Mouse (Mus musculus) bone marrow, adult 2 months (tissue): ENCODE results near the gene Nipsnap2. TPM values are rescaled to one million over a fixed set of nuclear protein-coding genes. Genes with fewer than 3 reads are reported as not detected.

ENCODE experiments used
- H3K27ac ChIP-seq: fragments of 200-500 bp; 2 replicates; pipeline ENCODE4 v1.5.1; 2012; ENCODE audit warnings: low read depth, mild to moderate bottlenecking, control low read depth, inconsistent platforms, low read length; ENCODE audit not compliant: control insufficient read depth, poor library complexity, insufficient read depth
- H3K4me1 ChIP-seq: fragments of 200-500 bp; 2 replicates; pipeline ENCODE4 v1.6.1; 2011; ENCODE audit warnings: low read length; ENCODE audit not compliant: control insufficient read depth, insufficient read depth
- H3K4me3 ChIP-seq: fragments of 200-500 bp; replicated peaks from 2 replicates; pipeline ENCODE3; 2011; ENCODE audit warnings: mild to moderate bottlenecking, low read depth, low read length, control low read depth; ENCODE audit not compliant: control insufficient read depth
- CTCF ChIP-seq: fragments of 200-500 bp; IDR thresholded peaks from 2 replicates; pipeline ENCODE4 v1.5.1; 2011; ENCODE audit warnings: low read length, control low read depth; ENCODE audit not compliant: control insufficient read depth, insufficient read depth
- POLR2A ChIP-seq: fragments of 200-500 bp; IDR thresholded peaks from 2 replicates; pipeline ENCODE4 v1.6.1; 2011; ENCODE audit warnings: low read depth, mild to moderate bottlenecking, control low read depth, low read length, borderline replicate concordance; ENCODE audit not compliant: control insufficient read depth
- WGBS: fragments of 180-500 bp; shearing (Covaris S2); methylation state at CpG from one replicate; pipeline ENCODE4 v1.1.7; 2018; 5-methylcytosine and 5-hydroxymethylcytosine counted together
- polyA plus RNA-seq: library from polyadenylated mRNA; stranded (reverse); fragments of >200 nt; gene quantifications from 2 replicates; pipeline ENCODE4 v1.2.4, GENCODE M21; 2011; ENCODE audit warnings: low replicate concordance; ENCODE audit not compliant: missing spikeins, insufficient read depth, insufficient read length

Nipsnap2 gene
- polyA plus RNA-seq, 1 experiment: 24.9 TPM

DNA sequence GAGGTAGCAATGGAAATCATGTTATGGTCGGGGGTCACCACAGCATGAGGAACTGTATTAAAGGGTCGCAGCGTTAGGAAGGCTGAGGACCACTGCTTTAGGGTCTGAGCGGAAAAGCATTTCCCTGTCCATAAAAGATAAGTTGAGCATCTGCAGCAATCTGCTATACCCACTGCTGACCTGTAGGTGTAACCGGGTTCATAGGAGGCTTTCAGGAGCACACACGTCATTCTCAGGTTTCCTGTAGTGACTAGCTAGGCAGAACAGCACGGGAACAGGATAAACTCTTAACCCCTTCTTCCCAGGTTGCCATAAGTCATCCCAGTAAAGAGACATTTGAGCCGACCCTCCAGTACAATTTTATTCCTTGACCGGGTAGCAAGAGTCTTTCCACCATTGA lies 7.8 kb upstream of the Nipsnap2 start:
- TF ChIP-seq POLR2A (no peak), CTCF (no peak)
- H3K4me3 ChIP-seq: no peak overlapping the region
- WGBS: 79% methylated on average over 9 of the region's 9 CpGs
- H3K27ac ChIP-seq: no peak overlapping the region
- no peaks in the 10 kb centered on the region; the same call in 1 of the 2 replicates for H3K4me1 ChIP-seq

DNA sequence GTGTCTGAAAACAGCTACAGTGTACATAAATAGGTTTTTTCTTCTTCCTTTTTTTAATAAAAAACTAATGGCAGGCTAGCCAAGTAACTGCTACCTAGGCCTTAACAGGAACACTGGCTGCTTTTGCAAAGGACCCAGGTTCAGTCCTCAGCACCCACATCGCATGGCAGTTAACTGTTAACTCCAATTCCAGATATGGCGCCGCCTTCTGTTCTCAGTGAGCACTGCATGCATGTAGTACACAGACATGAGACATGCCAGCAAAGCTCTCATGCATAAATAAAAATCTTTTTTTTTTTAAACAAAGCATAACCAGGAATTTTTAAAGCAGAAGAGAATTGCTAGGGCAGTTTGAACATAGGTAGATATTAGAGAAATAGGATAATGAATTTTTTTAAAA lies 4.7 kb upstream of the Nipsnap2 start:
- 90% methylated on average over 3 of the region's 3 CpGs for WGBS
- Histone ChIP-seq H3K27ac (no peak overlapping the region), H3K4me1 (peaks cover 2% of the 10 kb centered on the region), H3K4me3 (no peak overlapping the region)
- TF ChIP-seq CTCF (no peak), POLR2A (no peak)

DNA sequence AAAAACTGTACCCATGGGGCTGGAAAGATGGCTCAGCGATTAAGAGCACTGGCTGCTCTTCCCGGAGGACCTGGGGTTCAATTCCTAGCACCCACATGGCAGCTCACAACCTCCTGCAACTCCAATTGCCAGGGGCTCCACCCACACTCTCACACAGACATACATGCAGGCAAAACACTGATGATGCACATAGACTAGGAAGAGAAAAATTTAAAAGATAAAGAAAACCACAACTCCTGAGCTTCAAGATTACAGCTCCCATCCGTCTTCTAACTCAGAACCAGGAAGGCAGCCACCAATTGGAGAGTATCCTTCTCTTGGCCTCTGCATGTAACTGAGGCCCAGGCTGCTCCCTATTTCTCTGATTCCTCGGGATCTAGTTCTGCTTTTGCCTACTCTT lies 595 bp upstream of the Nipsnap2 start:
- WGBS: 24% methylated on average over 4 of the region's 4 CpGs
- TF ChIP-seq POLR2A: no peak
- no peak for TF ChIP-seq CTCF
- Histone ChIP-seq H3K27ac (no peak overlapping the region), H3K4me1 (peaks cover 2% of the 10 kb centered on the region), H3K4me3 (no peak overlapping the region)

DNA sequence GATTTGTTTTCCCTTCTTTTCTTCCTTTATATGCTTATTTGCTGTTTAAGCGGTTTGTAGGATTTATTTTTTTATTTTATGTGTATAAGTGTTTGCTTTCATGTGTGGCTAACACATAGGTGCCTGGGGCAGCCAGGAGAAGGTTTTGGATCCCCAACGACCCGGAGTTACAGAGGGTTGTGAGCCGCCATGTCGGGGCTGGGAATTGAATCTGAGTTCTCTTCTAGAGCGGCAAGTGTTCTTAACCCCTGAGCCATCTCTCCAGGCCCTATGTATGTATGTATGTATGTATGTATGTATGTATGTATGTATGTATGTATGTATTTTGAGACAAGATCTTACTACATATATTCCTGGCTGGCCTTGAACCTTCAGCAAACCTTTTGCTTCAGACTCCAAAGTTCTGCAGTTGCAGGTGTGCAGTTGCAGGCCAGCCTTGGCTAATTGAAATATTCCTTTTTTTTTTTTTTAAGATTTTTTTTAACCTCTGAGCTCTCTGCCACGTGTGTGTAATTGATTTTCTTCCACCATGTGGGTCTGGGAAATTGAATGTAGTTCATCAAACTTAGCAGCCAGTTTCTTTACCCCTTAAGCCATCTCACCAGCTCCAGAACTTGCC lies 1.0 kb downstream of the Nipsnap2 start:
- WGBS: 21% methylated on average over 7 of the region's 7 CpGs
- Histone ChIP-seq H3K4me3 (peak overlapping the region; percentile 69), H3K4me1 (peaks cover 5% of the 10 kb centered on the region), H3K27ac (no peak overlapping the region)
- no peak for TF ChIP-seq CTCF

DNA sequence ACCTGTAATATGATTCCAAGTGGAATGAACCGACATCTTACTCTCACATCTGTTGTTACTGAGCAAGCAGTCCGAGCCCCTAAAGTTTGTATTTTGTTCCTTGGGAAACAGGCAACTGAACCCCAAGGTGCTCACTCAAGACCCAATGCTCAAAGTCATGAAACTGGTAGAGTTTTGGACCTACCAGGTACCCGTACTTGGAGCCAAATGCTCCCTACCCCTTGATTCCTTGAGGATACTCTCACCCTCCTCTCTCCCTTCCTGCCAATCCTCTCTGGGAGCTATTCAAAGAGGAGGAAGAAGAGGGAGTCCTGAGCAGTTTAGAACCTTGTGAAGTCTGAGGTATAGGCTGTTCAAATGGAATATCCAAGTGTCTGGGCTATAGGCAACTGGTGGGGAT lies 1.9 kb downstream of the Nipsnap2 start:
- 88% methylated on average over 3 of the region's 3 CpGs for WGBS
- no peak for TF ChIP-seq CTCF
- no peak for TF ChIP-seq POLR2A
- no peak overlapping the region for H3K27ac ChIP-seq
- H3K4me3 ChIP-seq: no peak overlapping the region
- peaks cover 5% of the 10 kb centered on the region for H3K4me1 ChIP-seq

DNA sequence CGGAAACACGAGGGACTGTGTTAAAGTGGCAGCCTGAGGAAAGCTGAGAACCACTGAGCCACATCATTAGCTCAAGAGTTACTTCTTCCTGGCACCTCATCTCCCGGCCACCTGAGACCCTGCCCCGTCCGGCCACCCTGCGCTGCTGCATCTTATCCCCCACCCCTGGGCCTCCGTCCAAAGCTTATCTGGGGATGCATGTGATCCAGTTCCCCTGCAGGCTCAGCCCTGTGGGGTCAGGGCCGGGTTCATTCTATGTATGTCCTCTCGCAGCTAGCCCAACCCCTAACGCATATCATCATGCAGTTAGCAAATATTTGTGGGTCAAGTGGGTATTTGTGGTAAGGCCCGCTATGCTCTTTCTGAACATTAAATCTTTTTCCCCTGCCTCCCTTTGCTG lies 4.4 kb downstream of the Nipsnap2 start:
- H3K4me1 ChIP-seq: peaks cover 3% of the 10 kb centered on the region; the same call in 1 of the 2 replicates
- H3K27ac ChIP-seq: no peak overlapping the region
- no peak overlapping the region for H3K4me3 ChIP-seq
- no peak for TF ChIP-seq POLR2A
- no peak for TF ChIP-seq CTCF
- WGBS: 39% methylated on average over 11 of the region's 11 CpGs

DNA sequence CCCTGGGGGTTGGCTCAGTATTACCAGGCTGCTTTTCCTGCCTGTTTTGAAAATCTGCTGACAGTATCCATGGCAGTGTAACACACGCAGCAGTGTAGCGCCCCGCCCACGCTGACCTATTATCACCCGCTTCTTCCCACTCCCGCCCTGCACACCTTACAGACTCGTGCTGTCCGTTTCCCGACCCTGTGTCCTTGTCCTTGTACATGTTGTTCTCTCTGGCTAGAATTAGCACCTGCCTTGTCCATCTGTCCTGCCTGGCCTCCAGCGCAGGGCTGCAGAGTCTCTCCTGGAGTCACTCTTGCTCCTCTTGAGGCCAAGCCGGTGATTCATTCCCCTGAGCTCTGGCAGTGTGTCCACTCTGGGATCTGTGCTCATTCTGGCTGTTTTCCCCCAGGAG lies 5.5 kb downstream of the Nipsnap2 start:
- no peak overlapping the region for H3K4me3 ChIP-seq
- H3K4me1 ChIP-seq: peaks cover 3% of the 10 kb centered on the region; the same call in 1 of the 2 replicates
- H3K27ac ChIP-seq: no peak overlapping the region
- TF ChIP-seq POLR2A (no peak), CTCF (no peak)
- WGBS: 26% methylated on average over 11 of the region's 11 CpGs

DNA sequence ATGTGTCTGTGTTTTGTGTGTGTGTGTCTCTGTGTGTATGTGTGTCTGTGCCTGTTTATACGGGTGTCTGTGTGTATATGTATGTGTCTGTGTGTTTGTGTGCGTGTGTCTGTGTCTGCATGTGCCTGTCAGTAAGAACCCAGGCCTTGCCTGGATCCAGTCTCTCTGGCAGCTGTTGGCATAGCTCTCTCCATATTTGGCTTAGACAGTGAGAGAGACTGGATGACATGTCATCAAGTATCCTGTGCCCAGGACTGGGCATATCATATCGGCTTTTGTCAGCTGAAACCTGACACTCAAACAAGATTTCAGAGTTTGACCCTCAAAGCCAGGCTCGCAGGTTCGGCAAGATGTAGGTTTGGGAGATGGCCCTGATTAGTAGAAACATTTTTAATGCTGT lies 6.2 kb downstream of the Nipsnap2 start:
- 78% methylated on average over 5 of the region's 5 CpGs for WGBS
- Histone ChIP-seq H3K4me1 (peaks cover 3% of the 10 kb centered on the region; the same call in 1 of the 2 replicates), H3K27ac (no peak overlapping the region), H3K4me3 (no peak overlapping the region)
- no peak for TF ChIP-seq CTCF
- TF ChIP-seq POLR2A: no peak

DNA sequence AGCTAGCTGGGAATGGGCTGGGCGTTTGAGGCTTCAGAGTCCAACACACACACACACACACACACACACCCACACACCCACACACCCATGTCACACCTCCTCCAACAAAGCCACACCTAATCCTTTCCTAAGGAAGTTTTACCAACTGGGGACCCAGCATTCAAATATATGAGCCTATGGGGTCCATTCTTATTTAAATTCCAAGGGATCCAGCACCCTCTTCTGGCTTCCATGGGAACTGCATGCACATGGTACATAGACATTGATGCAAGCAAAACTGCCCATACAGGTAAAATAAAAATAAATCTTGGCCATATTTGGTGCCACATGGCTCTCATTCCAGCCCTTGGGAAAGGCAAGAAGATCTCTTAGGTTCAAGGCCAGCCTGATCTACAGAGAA lies 16.1 kb downstream of the Nipsnap2 start:
- TF ChIP-seq POLR2A (no peak), CTCF (no peak)
- Histone ChIP-seq H3K4me1 (no peaks in the 10 kb centered on the region), H3K27ac (no peak overlapping the region), H3K4me3 (no peak overlapping the region)
- WGBS: 85% methylated on average over 1 of the region's 1 CpGs
